Mouse (Mus musculus) forebrain, embryonic 14.5 days (tissue): Measurements from ENCODE around the gene Scrg1. TPM values are rescaled to one million over a fixed set of nuclear protein-coding genes. Genes with fewer than 3 reads are reported as not detected.
"Not testable (repeated sequence)": the region's sequence is repeated elsewhere in the genome, so short reads cannot be mapped to it uniquely, and the experiment has no call there.

Experiments
- ATAC-seq: fragments of 200-750 bp; cut with Nextera tagmentation; 2 replicates; pipeline ENCODE4 v1.8.0; 2017; ENCODE audit warnings: mild to moderate bottlenecking, moderate library complexity
- DNase-seq: peaks from one replicate; pipeline ENCODE4 v3.0.0-alpha.2; 2015; ENCODE audit warnings: low spot score
- H3K27ac ChIP-seq: fragments of 300-500 bp; sonication (generic); 2 replicates; pipeline ENCODE4 v1.5.1; 2014; ENCODE audit warnings: low read depth, mild to moderate bottlenecking, control low read depth, low read length, moderate library complexity
- H3K27me3 ChIP-seq: fragments of 300-500 bp; sonication (generic); replicated peaks from 2 replicates; pipeline ENCODE4 v1.6.1; 2014; ENCODE audit warnings: low read length, control low read depth, mixed read lengths; ENCODE audit not compliant: control insufficient read depth, insufficient read depth
- H3K36me3 ChIP-seq: fragments of 300-500 bp; sonication (generic); 2 replicates; pipeline ENCODE4 v1.6.1; 2014; ENCODE audit warnings: low read length, control low read depth; ENCODE audit not compliant: control insufficient read depth, insufficient read depth
- H3K4me1 ChIP-seq: fragments of 300-500 bp; sonication (generic); 2 replicates; pipeline ENCODE4 v1.6.1; 2014; ENCODE audit warnings: antibody characterized with exemption, low read length, control low read depth; ENCODE audit not compliant: control insufficient read depth, insufficient read depth
- H3K4me2 ChIP-seq: fragments of 300-500 bp; sonication (generic); 2 replicates; pipeline ENCODE4 v1.6.1; 2014; ENCODE audit warnings: mild to moderate bottlenecking, control low read depth, low read length
- H3K4me3 ChIP-seq: fragments of 300-500 bp; sonication (generic); 2 replicates; pipeline ENCODE4 v1.5.1; 2014; ENCODE audit warnings: low read depth, low read length, control low read depth
- H3K9ac ChIP-seq: fragments of 300-500 bp; sonication (generic); 2 replicates; pipeline ENCODE4 v1.6.1; 2014; ENCODE audit warnings: mild to moderate bottlenecking, low read length, control low read depth, moderate library complexity
- H3K9me3 ChIP-seq: fragments of 300-500 bp; sonication (generic); replicated peaks from 2 replicates; pipeline ENCODE4 v1.6.1; 2016; ENCODE audit warnings: low read length, control low read depth, mixed read lengths; ENCODE audit not compliant: control insufficient read depth
- WGBS: fragments of 180-500 bp; shearing (Covaris S2); extraction: QIAGEN DNeasy Blood & Tissue Kit; methylation state at CpG from one replicate; pipeline ENCODE4 v1.1.7; 2014; 5-methylcytosine and 5-hydroxymethylcytosine counted together
- polyA plus RNA-seq: library from polyadenylated mRNA; unstranded; fragments of >200 nt; fragmentation: Nextera tagmentation; extraction: Ambion mirVana; gene quantifications from 2 replicates; pipeline ENCODE4 v1.2.1, GENCODE M21; 2014

Scrg1 gene
- polyA plus RNA-seq, 1 experiment from 2014 or later = 6.9 TPM

- DNase-seq (peak; percentile 98), ATAC-seq (peak; percentile 97)
- Histone ChIP-seq H3K9me3 (no peaks in the 10 kb centered on the region), H3K9ac (peak within 1 kb of the TSS; percentile 98), H3K36me3 (peaks cover 8% of the 10 kb centered on the region), H3K27ac (peak within 1 kb of the TSS; percentile 99), H3K27me3 (no peaks in the 10 kb centered on the region), H3K4me1 (peaks cover 8% of the 10 kb centered on the region), H3K4me3 (peak within 1 kb of the TSS; percentile 92), H3K4me2 (peak within 1 kb of the TSS; percentile 72)
- WGBS = under 1% methylated on average over 61 of the region's 66 CpGs
Measured at GRCm38 (mm10) chr8:57487441-57488155, 31.9 kb downstream of the Scrg1 start, which contains the start of gene Sap30. Sap30 (minus strand) TSS chr8:57487860.

DNA sequence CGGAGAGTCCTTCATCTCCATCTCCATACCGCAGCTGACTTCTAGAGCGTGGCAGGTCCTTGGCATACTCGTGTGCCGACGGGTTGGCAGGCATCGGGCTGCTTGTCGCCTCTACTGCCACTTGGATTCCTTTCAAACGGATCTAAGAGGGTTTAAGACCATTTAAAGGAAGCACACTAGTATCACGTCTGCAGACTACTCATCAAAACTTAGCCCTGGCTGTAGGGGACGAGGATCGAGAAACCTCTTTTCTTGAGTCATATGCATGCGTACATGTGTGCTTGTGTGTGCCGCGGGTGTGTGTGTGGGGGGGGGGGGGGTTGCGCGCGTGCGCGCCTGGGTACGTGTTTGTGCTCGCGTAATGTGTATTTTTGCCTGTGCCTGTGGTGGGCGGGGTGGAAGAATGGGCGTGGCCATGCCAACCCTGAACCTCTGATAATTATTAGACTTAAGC lies 32.6 kb downstream of the Scrg1 start:
- Histone ChIP-seq H3K9me3 (no peaks in the 10 kb centered on the region), H3K4me3 (peak overlapping the region; percentile 92), H3K27ac (peak overlapping the region; percentile 99), H3K4me2 (peak overlapping the region; percentile 72), H3K4me1 (peaks cover 8% of the 10 kb centered on the region), H3K27me3 (no peaks in the 10 kb centered on the region), H3K9ac (peak overlapping the region; percentile 70), H3K36me3 (peaks cover 4% of the 10 kb centered on the region)
- under 1% methylated on average over 25 of the region's 25 CpGs for WGBS
- ATAC-seq (peak; percentile 58), DNase-seq (peak; percentile 78)

- no peaks in the 10 kb centered on the region for H3K36me3 ChIP-seq
- H3K4me3 ChIP-seq = no peak overlapping the region
- WGBS = 94% methylated on average over 1 of the region's 1 CpGs
- ATAC-seq (no peak), DNase-seq (no peak)
- no peak overlapping the region for H3K27ac ChIP-seq
- H3K4me1 ChIP-seq = peaks cover 8% of the 10 kb centered on the region
- H3K9me3 ChIP-seq = no peaks in the 10 kb centered on the region
- H3K27me3 ChIP-seq = no peaks in the 10 kb centered on the region
- no peak overlapping the region for H3K4me2 ChIP-seq
- no peak overlapping the region for H3K9ac ChIP-seq
Measured at GRCm38 (mm10) chr8:57489366-57489765, 33.6 kb downstream of the Scrg1 start.

- DNase-seq = no peak
Measured at GRCm38 (mm10) chr8:57489896-57490295, 34.2 kb downstream of the Scrg1 start.

DNA sequence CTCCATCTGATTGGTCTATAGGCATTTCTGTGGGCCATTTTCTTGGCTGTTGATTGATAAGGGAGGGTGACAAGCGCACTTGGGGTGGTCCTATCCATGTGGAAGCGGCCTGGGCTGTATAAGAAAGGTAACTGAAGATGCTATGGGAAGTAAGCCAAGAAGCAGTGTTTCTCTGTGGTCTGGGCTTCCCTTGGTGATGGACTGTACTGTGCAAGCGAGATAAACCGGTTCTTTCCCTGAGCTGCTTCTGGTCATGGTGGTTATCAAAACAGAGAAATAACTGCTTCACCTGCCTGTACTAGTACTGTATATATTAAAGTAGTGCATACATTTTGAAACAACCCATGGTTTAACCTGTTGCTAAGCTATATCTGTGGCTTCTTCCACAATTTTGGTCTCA lies 36.1 kb downstream of the Scrg1 start:
- WGBS = 95% methylated on average over 4 of the region's 4 CpGs
- H3K4me1 ChIP-seq = no peaks in the 10 kb centered on the region
- H3K4me3 ChIP-seq = no peak overlapping the region
- DNase-seq (no peak), ATAC-seq (no peak)
- H3K27ac ChIP-seq = no peak overlapping the region
- no peaks in the 10 kb centered on the region for H3K36me3 ChIP-seq
- no peaks in the 10 kb centered on the region for H3K9me3 ChIP-seq
- H3K27me3 ChIP-seq = no peaks in the 10 kb centered on the region
- no peak overlapping the region for H3K9ac ChIP-seq
- no peak overlapping the region for H3K4me2 ChIP-seq

More at GRCm38 (mm10) chr8:57489896-57490295, 34.2 kb downstream of the Scrg1 start:
- Histone ChIP-seq H3K4me2 (no peak overlapping the region), H3K4me3 (no peak overlapping the region), H3K27me3 (no peaks in the 10 kb centered on the region), H3K9ac (no peak overlapping the region), H3K36me3 (no peaks in the 10 kb centered on the region), H3K4me1 (peaks cover 8% of the 10 kb centered on the region), H3K9me3 (no peaks in the 10 kb centered on the region), H3K27ac (no peak overlapping the region)
- ATAC-seq = no peak

GRCm38 (mm10) chr8:57498494-57498846 lies 42.7 kb downstream of the Scrg1 start:
- Histone ChIP-seq H3K27ac (0 out of 2 replicates have a peak overlapping the region, but pooled peaks have one; percentile 63), H3K9ac (no peak overlapping the region; the same call in 1 of the 2 replicates), H3K27me3 (no peaks in the 10 kb centered on the region), H3K9me3 (no peaks in the 10 kb centered on the region), H3K4me1 (peaks cover 4% of the 10 kb centered on the region; the same call in 1 of the 2 replicates), H3K4me2 (peak overlapping the region; percentile 28), H3K4me3 (peak overlapping the region; percentile 5; the same call in 1 of the 2 replicates), H3K36me3 (no peaks in the 10 kb centered on the region)
- DNase-seq = peak; percentile 72
- peak; percentile 65 for ATAC-seq
- 18% methylated on average over 8 of the region's 8 CpGs for WGBS

DNA sequence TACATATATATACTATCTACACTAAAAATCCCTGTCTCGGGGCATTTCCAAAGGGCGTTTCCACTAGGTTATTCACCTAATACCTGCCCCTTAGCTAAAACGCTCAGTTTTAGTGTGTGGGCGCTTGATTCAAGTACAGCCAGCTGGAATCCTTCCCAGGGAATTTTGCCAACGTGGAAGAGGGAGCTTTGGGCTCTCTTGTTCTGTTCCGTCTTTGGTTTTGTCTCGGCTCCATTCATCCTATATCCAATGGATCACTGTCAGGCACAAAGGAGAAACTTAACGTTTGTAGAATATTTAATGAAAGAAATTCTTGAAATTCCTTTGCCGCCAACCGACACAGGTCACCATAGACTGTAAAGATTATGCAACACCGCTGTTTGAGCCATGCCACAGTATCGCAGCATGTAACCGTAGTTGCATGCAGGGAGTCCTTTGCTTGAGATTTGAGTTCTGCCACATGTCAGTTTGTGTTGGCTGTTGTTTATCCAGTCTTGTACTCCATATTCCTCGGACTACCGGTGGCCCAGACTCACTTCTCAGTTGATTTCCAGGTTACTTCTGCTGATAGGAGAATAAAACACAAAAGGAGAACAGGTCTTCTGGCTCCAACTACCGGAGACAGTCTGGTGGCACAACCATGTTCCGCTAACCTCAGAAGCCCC lies 43.3 kb downstream of the Scrg1 start:
- no peaks in the 10 kb centered on the region for H3K36me3 ChIP-seq
- H3K27me3 ChIP-seq = no peaks in the 10 kb centered on the region
- H3K4me1 ChIP-seq = peaks cover 4% of the 10 kb centered on the region; the same call in 1 of the 2 replicates
- WGBS = 18% methylated on average over 17 of the region's 17 CpGs
- DNase-seq (peak; percentile 89), ATAC-seq (peak; percentile 87)
- peak overlapping the region; percentile 28 for H3K4me2 ChIP-seq
- peak overlapping the region; percentile 5; the same call in 1 of the 2 replicates for H3K4me3 ChIP-seq
- H3K9ac ChIP-seq = peak overlapping the region; percentile 17; the same call in 1 of the 2 replicates
- H3K9me3 ChIP-seq = no peaks in the 10 kb centered on the region
- peak overlapping the region; percentile 63; the same call in 1 of the 2 replicates for H3K27ac ChIP-seq

GRCm38 (mm10) chr8:57503641-57504040 lies 47.9 kb downstream of the Scrg1 start:
- no peak overlapping the region for H3K4me3 ChIP-seq
- 49% methylated on average over 5 of the region's 5 CpGs for WGBS
- no peaks in the 10 kb centered on the region for H3K36me3 ChIP-seq
- no peak overlapping the region for H3K27ac ChIP-seq
- H3K4me2 ChIP-seq = no peak overlapping the region
- H3K9me3 ChIP-seq = no peaks in the 10 kb centered on the region
- no peak overlapping the region for H3K9ac ChIP-seq
- DNase-seq = peak; percentile 67
- no peak for ATAC-seq
- no peaks in the 10 kb centered on the region for H3K27me3 ChIP-seq
- no peaks in the 10 kb centered on the region for H3K4me1 ChIP-seq

- H3K9me3 ChIP-seq, H3K4me2 ChIP-seq, H3K27ac ChIP-seq, H3K27me3 ChIP-seq, DNase-seq, H3K4me1 ChIP-seq, H3K4me3 ChIP-seq, ATAC-seq, H3K9ac ChIP-seq, H3K36me3 ChIP-seq: not testable (repeated sequence)
- WGBS = 74% methylated on average over 1 of the region's 1 CpGs
Measured at GRCm38 (mm10) chr8:57505500-57505899, 49.8 kb downstream of the Scrg1 start.
